Mouse (Mus musculus): ENCODE measurements around the gene Macrod2. TPM values are rescaled to one million over a fixed set of nuclear protein-coding genes. Genes with fewer than 3 reads are reported as not detected.

Gene Macrod2
- polyA plus RNA-seq, 1 experiment from 2014 or later: 62.2 TPM

GRCm38 (mm10) chr2:140476891-140477290, 81.8 kb downstream of the Macrod2 start:
- no peaks in the 10 kb centered on the region for H3K4me1 ChIP-seq (replicated peaks; ENCODE audit: control insufficient read depth, insufficient read depth, low read length)
- no peak overlapping the region for H3K9ac ChIP-seq
- no peaks in the 10 kb centered on the region for H3K27me3 ChIP-seq (ENCODE audit: control insufficient read depth, insufficient read depth, low read length)
- DNase-seq (ENCODE audit: low spot score) (no peak), ATAC-seq (ENCODE audit: low FRiP score) (no peak)
- no peaks in the 10 kb centered on the region for H3K36me3 ChIP-seq (replicated peaks; ENCODE audit: control insufficient read depth, insufficient read depth)
- H3K4me2 ChIP-seq (replicated peaks): no peak overlapping the region
- H3K4me3 ChIP-seq (replicated peaks; ENCODE audit: low read length): no peak overlapping the region
- 69% methylated on average over 4 of the region's 4 CpGs for WGBS
- H3K9me3 ChIP-seq (ENCODE audit: control insufficient read depth, low read length): no peaks in the 10 kb centered on the region
- H3K27ac ChIP-seq: no peak overlapping the region

DNA sequence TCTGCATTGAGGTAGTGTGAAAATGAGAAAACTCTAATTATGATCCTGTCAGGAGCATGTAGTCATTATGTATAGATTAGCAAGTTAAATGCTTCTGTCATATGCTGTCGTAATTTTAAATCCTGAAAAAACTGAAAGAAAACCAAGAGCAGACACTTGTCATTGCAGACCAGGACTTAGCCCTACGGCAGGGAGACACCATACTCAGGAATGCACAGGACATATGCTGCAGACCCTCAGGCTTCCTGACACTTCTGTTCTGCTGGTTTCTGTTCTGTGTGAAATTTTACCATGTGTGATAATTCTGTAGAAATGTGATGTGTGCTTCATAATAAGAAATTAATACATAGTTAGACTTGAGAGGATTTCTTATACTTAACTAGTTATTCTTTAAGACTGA, 87.5 kb downstream of the Macrod2 start:
- Histone ChIP-seq H3K9me3 (ENCODE audit: control insufficient read depth, low read length) (no peaks in the 10 kb centered on the region), H3K4me2 (replicated peaks) (no peak overlapping the region), H3K36me3 (replicated peaks; ENCODE audit: control insufficient read depth, insufficient read depth) (no peaks in the 10 kb centered on the region), H3K4me3 (replicated peaks; ENCODE audit: low read length) (no peak overlapping the region), H3K27me3 (ENCODE audit: control insufficient read depth, insufficient read depth, low read length) (no peaks in the 10 kb centered on the region), H3K4me1 (replicated peaks; ENCODE audit: control insufficient read depth, insufficient read depth, low read length) (no peaks in the 10 kb centered on the region), H3K27ac (no peak overlapping the region), H3K9ac (no peak overlapping the region)
- WGBS: 82% methylated on average over 2 of the region's 2 CpGs
- ATAC-seq (ENCODE audit: low FRiP score): no peak
- DNase-seq (ENCODE audit: low spot score): no peak

- H3K4me3 ChIP-seq (replicated peaks; ENCODE audit: low read length): no peak overlapping the region
- DNase-seq (ENCODE audit: low spot score) (no peak), ATAC-seq (ENCODE audit: low FRiP score) (no peak)
- H3K27ac ChIP-seq: no peak overlapping the region
- H3K9me3 ChIP-seq (ENCODE audit: control insufficient read depth, low read length): no peaks in the 10 kb centered on the region
- no peaks in the 10 kb centered on the region for H3K27me3 ChIP-seq (ENCODE audit: control insufficient read depth, insufficient read depth, low read length)
- WGBS: 69% methylated on average over 3 of the region's 3 CpGs
- no peaks in the 10 kb centered on the region for H3K36me3 ChIP-seq (replicated peaks; ENCODE audit: control insufficient read depth, insufficient read depth)
- H3K9ac ChIP-seq: no peak overlapping the region
- no peaks in the 10 kb centered on the region for H3K4me1 ChIP-seq (replicated peaks; ENCODE audit: control insufficient read depth, insufficient read depth, low read length)
- no peak overlapping the region for H3K4me2 ChIP-seq (replicated peaks)
Observed at GRCm38 (mm10) chr2:140497688-140498087, 102.6 kb downstream of the Macrod2 start.

GRCm38 (mm10) chr2:140500951-140501350, 105.8 kb downstream of the Macrod2 start:
- ATAC-seq (ENCODE audit: low FRiP score) (peak; percentile 76; the same call in 1 of the 2 replicates), DNase-seq (ENCODE audit: low spot score) (peak; percentile 78)
- H3K9me3 ChIP-seq (ENCODE audit: control insufficient read depth, low read length): no peaks in the 10 kb centered on the region
- no peak overlapping the region for H3K27ac ChIP-seq
- no peaks in the 10 kb centered on the region for H3K27me3 ChIP-seq (ENCODE audit: control insufficient read depth, insufficient read depth, low read length)
- H3K4me3 ChIP-seq (replicated peaks; ENCODE audit: low read length): no peak overlapping the region
- no peak overlapping the region for H3K4me2 ChIP-seq (replicated peaks)
- no peaks in the 10 kb centered on the region for H3K4me1 ChIP-seq (replicated peaks; ENCODE audit: control insufficient read depth, insufficient read depth, low read length)
- WGBS: 36% methylated on average over 5 of the region's 5 CpGs
- no peak overlapping the region for H3K9ac ChIP-seq
- H3K36me3 ChIP-seq (replicated peaks; ENCODE audit: control insufficient read depth, insufficient read depth): no peaks in the 10 kb centered on the region

DNA sequence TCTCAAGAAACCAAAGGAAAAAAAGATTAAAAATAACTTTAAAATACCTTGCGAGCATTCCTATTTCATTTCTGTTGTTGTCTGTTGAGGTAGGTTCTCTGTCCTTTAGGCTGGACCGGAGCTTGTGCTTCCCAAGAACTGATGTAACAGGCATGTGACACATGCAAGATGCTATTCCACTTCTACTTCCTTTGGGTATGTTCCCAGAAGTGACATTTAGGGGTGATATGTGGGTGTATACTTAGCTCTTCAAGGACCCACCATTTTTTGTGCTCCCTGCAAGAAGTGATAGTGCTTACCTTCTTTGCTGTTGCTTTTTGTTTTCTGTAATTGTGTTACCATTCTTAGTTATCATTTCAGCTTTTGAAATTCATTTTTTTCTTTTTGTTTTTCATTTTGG, 126.4 kb downstream of the Macrod2 start:
- no peaks in the 10 kb centered on the region for H3K4me1 ChIP-seq (replicated peaks; ENCODE audit: control insufficient read depth, insufficient read depth, low read length)
- H3K4me2 ChIP-seq (replicated peaks): no peak overlapping the region
- H3K4me3 ChIP-seq (replicated peaks; ENCODE audit: low read length): no peak overlapping the region
- no peaks in the 10 kb centered on the region for H3K9me3 ChIP-seq (ENCODE audit: control insufficient read depth, low read length)
- no peaks in the 10 kb centered on the region for H3K27me3 ChIP-seq (ENCODE audit: control insufficient read depth, insufficient read depth, low read length)
- H3K36me3 ChIP-seq (replicated peaks; ENCODE audit: control insufficient read depth, insufficient read depth): no peaks in the 10 kb centered on the region
- no peak overlapping the region for H3K27ac ChIP-seq
- DNase-seq (ENCODE audit: low spot score) (no peak), ATAC-seq (ENCODE audit: low FRiP score) (no peak)
- H3K9ac ChIP-seq: no peak overlapping the region
- WGBS: 98% methylated on average over 2 of the region's 2 CpGs

DNA sequence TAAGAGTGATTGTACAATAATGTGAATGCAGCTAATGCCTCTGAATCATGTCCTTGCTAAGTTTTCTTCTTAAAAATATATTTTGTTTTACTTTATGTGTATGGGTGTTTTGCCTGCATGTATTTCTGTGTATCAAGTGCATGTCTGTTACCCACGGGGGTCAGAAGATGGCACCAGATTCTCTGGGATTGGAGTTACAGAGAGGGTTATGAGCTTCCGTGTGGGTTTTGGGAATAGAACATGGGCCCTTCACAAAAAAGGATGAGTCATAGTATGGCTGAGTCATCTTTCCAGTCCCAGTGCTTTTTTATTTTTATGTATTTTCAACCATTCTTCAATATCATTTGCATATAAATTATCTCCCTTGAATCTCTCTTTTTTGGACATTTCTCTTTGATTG, 135.1 kb downstream of the Macrod2 start:
- ATAC-seq (ENCODE audit: low FRiP score) (no peak), DNase-seq (ENCODE audit: low spot score) (no peak)
- H3K36me3 ChIP-seq (replicated peaks; ENCODE audit: control insufficient read depth, insufficient read depth): no peaks in the 10 kb centered on the region
- no peaks in the 10 kb centered on the region for H3K27me3 ChIP-seq (ENCODE audit: control insufficient read depth, insufficient read depth, low read length)
- H3K27ac ChIP-seq: no peak overlapping the region
- no peak overlapping the region for H3K4me2 ChIP-seq (replicated peaks)
- no peaks in the 10 kb centered on the region for H3K9me3 ChIP-seq (ENCODE audit: control insufficient read depth, low read length)
- H3K4me1 ChIP-seq (replicated peaks; ENCODE audit: control insufficient read depth, insufficient read depth, low read length): no peaks in the 10 kb centered on the region
- WGBS: 63% methylated on average over 2 of the region's 2 CpGs
- H3K9ac ChIP-seq: no peak overlapping the region
- H3K4me3 ChIP-seq (replicated peaks; ENCODE audit: low read length): no peak overlapping the region

DNA sequence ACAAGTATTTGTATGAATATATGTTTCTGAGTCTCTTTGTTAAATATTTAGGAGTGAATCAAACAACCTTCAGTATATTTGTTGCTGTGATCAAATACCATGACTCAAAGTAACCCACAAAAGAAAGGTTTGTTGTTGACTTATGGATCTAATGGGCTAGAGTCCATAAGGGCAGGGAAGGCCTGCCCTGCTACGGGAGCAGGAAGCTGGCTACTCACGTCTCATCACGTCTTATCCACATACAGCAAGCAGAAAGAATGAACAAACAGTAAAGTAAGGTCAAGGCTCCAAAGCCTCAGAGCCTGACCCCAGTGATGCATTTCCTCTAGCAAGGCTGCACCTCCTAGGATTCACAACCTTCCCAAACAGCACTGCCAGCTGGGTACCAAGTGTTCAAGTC, 136.9 kb downstream of the Macrod2 start:
- no peaks in the 10 kb centered on the region for H3K36me3 ChIP-seq (replicated peaks; ENCODE audit: control insufficient read depth, insufficient read depth)
- H3K27me3 ChIP-seq (ENCODE audit: control insufficient read depth, insufficient read depth, low read length): no peaks in the 10 kb centered on the region
- WGBS: 85% methylated on average over 3 of the region's 3 CpGs
- DNase-seq (ENCODE audit: low spot score) (no peak), ATAC-seq (ENCODE audit: low FRiP score) (no peak)
- H3K9ac ChIP-seq: no peak overlapping the region
- H3K9me3 ChIP-seq (ENCODE audit: control insufficient read depth, low read length): no peaks in the 10 kb centered on the region
- H3K4me3 ChIP-seq (replicated peaks; ENCODE audit: low read length): no peak overlapping the region
- H3K4me2 ChIP-seq (replicated peaks): no peak overlapping the region
- H3K27ac ChIP-seq: no peak overlapping the region
- H3K4me1 ChIP-seq (replicated peaks; ENCODE audit: control insufficient read depth, insufficient read depth, low read length): no peaks in the 10 kb centered on the region

GRCm38 (mm10) chr2:140532859-140533519, 137.9 kb downstream of the Macrod2 start:
- ATAC-seq (ENCODE audit: low FRiP score): peak; percentile 55; the same call in 1 of the 2 replicates
- H3K36me3 ChIP-seq (replicated peaks; ENCODE audit: control insufficient read depth, insufficient read depth): no peaks in the 10 kb centered on the region
- no peak overlapping the region for H3K27ac ChIP-seq
- H3K27me3 ChIP-seq (ENCODE audit: control insufficient read depth, insufficient read depth, low read length): no peaks in the 10 kb centered on the region
- WGBS: 41% methylated on average over 9 of the region's 9 CpGs
- no peak overlapping the region for H3K9ac ChIP-seq
- H3K4me3 ChIP-seq (replicated peaks; ENCODE audit: low read length): no peak overlapping the region
- no peaks in the 10 kb centered on the region for H3K4me1 ChIP-seq (replicated peaks; ENCODE audit: control insufficient read depth, insufficient read depth, low read length)
- DNase-seq (ENCODE audit: low spot score): peak; percentile 37
- peak overlapping the region; percentile 1 for H3K4me2 ChIP-seq (replicated peaks)
- H3K9me3 ChIP-seq (ENCODE audit: control insufficient read depth, low read length): no peaks in the 10 kb centered on the region

GRCm38 (mm10) chr2:140533621-140534020, 138.5 kb downstream of the Macrod2 start:
- H3K9ac ChIP-seq: no peak overlapping the region
- no peak for DNase-seq (ENCODE audit: low spot score)
- H3K27me3 ChIP-seq (ENCODE audit: control insufficient read depth, insufficient read depth, low read length): no peaks in the 10 kb centered on the region
- peak overlapping the region; percentile 1 for H3K4me2 ChIP-seq (replicated peaks)
- H3K36me3 ChIP-seq (replicated peaks; ENCODE audit: control insufficient read depth, insufficient read depth): no peaks in the 10 kb centered on the region
- no peaks in the 10 kb centered on the region for H3K4me1 ChIP-seq (replicated peaks; ENCODE audit: control insufficient read depth, insufficient read depth, low read length)
- no peak for ATAC-seq (ENCODE audit: low FRiP score)
- no peak overlapping the region for H3K4me3 ChIP-seq (replicated peaks; ENCODE audit: low read length)
- no peak overlapping the region for H3K27ac ChIP-seq
- no peaks in the 10 kb centered on the region for H3K9me3 ChIP-seq (ENCODE audit: control insufficient read depth, low read length)
- WGBS: 42% methylated on average over 8 of the region's 8 CpGs

DNA sequence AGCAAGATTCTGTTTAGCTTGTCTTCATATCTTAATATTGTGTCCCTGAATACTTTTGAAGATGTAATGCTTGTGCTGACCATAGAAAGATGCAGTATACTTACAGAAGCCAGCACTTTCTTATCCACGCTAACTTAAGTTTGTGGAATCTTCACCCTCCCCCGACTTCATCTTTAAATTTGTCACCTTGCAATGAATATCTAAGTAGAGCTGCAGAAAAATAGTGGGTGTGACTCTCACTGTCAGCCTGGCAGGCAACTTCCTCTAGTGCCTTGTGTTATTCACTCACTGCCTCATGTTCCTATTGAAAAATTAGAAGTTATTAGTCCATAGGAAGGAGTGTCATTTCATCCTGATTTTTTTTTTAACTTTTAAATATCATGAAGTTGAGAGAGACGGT, 139.5 kb downstream of the Macrod2 start:
- H3K9ac ChIP-seq: no peak overlapping the region
- H3K4me3 ChIP-seq (replicated peaks; ENCODE audit: low read length): no peak overlapping the region
- WGBS: 94% methylated on average over 3 of the region's 3 CpGs
- H3K4me1 ChIP-seq (replicated peaks; ENCODE audit: control insufficient read depth, insufficient read depth, low read length): no peaks in the 10 kb centered on the region
- no peaks in the 10 kb centered on the region for H3K9me3 ChIP-seq (ENCODE audit: control insufficient read depth, low read length)
- H3K36me3 ChIP-seq (replicated peaks; ENCODE audit: control insufficient read depth, insufficient read depth): no peaks in the 10 kb centered on the region
- H3K4me2 ChIP-seq (replicated peaks): no peak overlapping the region
- H3K27ac ChIP-seq: no peak overlapping the region
- no peak for ATAC-seq (ENCODE audit: low FRiP score)
- H3K27me3 ChIP-seq (ENCODE audit: control insufficient read depth, insufficient read depth, low read length): no peaks in the 10 kb centered on the region
- DNase-seq (ENCODE audit: low spot score): no peak
